Mouse (Mus musculus) forebrain, embryonic 14.5 days (tissue): ENCODE results near the gene Ubxn6. TPM values are rescaled to one million over a fixed set of nuclear protein-coding genes. Genes with fewer than 3 reads are reported as not detected.

Source experiments
- ATAC-seq: fragments of 200-750 bp; cut with Nextera tagmentation; 2 replicates; pipeline ENCODE4 v1.8.0; 2017; ENCODE audit warnings: mild to moderate bottlenecking, moderate library complexity
- DNase-seq: peaks from one replicate; pipeline ENCODE4 v3.0.0-alpha.2; 2015; ENCODE audit warnings: low spot score
- H3K27ac ChIP-seq: fragments of 300-500 bp; sonication (generic); 2 replicates; pipeline ENCODE4 v1.5.1; 2014; ENCODE audit warnings: low read depth, mild to moderate bottlenecking, control low read depth, low read length, moderate library complexity
- H3K27me3 ChIP-seq: fragments of 300-500 bp; sonication (generic); replicated peaks from 2 replicates; pipeline ENCODE4 v1.6.1; 2014; ENCODE audit warnings: low read length, control low read depth, mixed read lengths; ENCODE audit not compliant: control insufficient read depth, insufficient read depth
- H3K36me3 ChIP-seq: fragments of 300-500 bp; sonication (generic); 2 replicates; pipeline ENCODE4 v1.6.1; 2014; ENCODE audit warnings: low read length, control low read depth; ENCODE audit not compliant: control insufficient read depth, insufficient read depth
- H3K4me1 ChIP-seq: fragments of 300-500 bp; sonication (generic); 2 replicates; pipeline ENCODE4 v1.6.1; 2014; ENCODE audit warnings: antibody characterized with exemption, low read length, control low read depth; ENCODE audit not compliant: control insufficient read depth, insufficient read depth
- H3K4me2 ChIP-seq: fragments of 300-500 bp; sonication (generic); 2 replicates; pipeline ENCODE4 v1.6.1; 2014; ENCODE audit warnings: mild to moderate bottlenecking, control low read depth, low read length
- H3K4me3 ChIP-seq: fragments of 300-500 bp; sonication (generic); 2 replicates; pipeline ENCODE4 v1.5.1; 2014; ENCODE audit warnings: low read depth, low read length, control low read depth
- H3K9ac ChIP-seq: fragments of 300-500 bp; sonication (generic); 2 replicates; pipeline ENCODE4 v1.6.1; 2014; ENCODE audit warnings: mild to moderate bottlenecking, low read length, control low read depth, moderate library complexity
- H3K9me3 ChIP-seq: fragments of 300-500 bp; sonication (generic); replicated peaks from 2 replicates; pipeline ENCODE4 v1.6.1; 2016; ENCODE audit warnings: low read length, control low read depth, mixed read lengths; ENCODE audit not compliant: control insufficient read depth
- WGBS: fragments of 180-500 bp; shearing (Covaris S2); extraction: QIAGEN DNeasy Blood & Tissue Kit; methylation state at CpG from one replicate; pipeline ENCODE4 v1.1.7; 2014; 5-methylcytosine and 5-hydroxymethylcytosine counted together
- polyA plus RNA-seq: library from polyadenylated mRNA; unstranded; fragments of >200 nt; fragmentation: Nextera tagmentation; extraction: Ambion mirVana; gene quantifications from 2 replicates; pipeline ENCODE4 v1.2.1, GENCODE M21; 2014

Gene Ubxn6
- polyA plus RNA-seq, 1 experiment from 2014 or later, result 68.8 TPM

DNA sequence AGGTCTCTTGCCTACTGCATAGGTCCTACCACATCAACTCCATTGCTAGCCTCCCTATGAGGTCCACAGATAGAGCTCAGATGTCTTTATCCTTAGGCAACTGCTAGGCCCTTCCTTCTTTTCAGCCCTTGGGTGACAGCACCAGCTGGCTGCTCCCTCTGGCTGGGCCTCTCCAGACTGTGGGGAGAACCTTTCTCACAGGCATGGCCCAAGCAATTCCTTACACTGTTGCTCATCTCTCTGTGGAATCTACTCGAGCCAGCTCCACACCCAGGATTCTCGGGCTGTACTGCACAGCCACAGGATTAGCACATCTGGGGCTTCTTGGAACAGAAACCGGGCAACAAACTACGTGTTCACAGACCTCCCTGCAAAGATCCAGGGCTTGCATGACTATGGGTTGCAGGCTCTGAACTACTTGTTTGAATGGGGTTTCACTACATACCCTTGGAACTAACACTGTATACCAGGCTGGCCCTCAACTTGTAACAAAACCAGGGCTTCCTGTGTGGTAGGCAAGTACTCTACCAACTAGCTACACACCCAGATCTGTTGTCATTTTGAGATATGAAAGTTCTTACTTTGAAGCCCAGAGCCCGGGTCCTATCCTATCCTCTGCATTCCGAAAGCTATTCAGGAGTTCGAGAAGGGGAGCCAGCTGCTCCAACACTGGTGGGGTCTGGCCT is 40.6 kb downstream of the Ubxn6 start:
- H3K4me1 ChIP-seq, result peaks cover 8% of the 10 kb centered on the region; the same call in 1 of the 2 replicates

DNA sequence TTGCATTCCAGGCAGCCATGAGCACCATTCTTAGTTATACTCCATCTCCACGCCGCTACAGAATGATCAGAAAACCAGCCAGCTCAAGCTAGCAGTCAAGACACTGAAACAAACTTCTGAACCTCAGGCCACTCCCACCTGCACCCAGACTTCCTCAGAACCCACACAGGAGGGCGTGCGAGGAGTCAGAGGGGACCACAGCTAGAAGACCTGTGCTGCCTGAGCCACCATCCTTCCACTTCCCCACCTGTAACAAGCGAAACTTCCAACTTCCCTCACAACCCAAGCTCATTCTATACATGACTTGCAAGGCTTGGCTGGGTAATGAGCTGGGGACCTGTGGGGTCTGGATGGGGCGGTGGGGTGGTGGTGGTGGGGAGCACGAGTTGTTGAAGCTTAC is 42.0 kb downstream of the Ubxn6 start:
- no peak for DNase-seq
- peaks cover 8% of the 10 kb centered on the region; the same call in 1 of the 2 replicates for H3K4me1 ChIP-seq
- no peaks in the 10 kb centered on the region for H3K9me3 ChIP-seq
- H3K4me2 ChIP-seq, result no peak overlapping the region
- H3K9ac ChIP-seq, result no peak overlapping the region
- no peak overlapping the region for H3K4me3 ChIP-seq
- ATAC-seq, result no peak
- 72% methylated on average over 7 of the region's 7 CpGs for WGBS
- H3K27me3 ChIP-seq, result no peaks in the 10 kb centered on the region
- H3K27ac ChIP-seq, result no peak overlapping the region
- H3K36me3 ChIP-seq, result peaks cover 42% of the 10 kb centered on the region

More for the DNA sequence above, 40.6 kb downstream of the Ubxn6 start:
- 88% methylated on average over 7 of the region's 7 CpGs for WGBS
- H3K36me3 ChIP-seq, result peaks cover 33% of the 10 kb centered on the region
- no peaks in the 10 kb centered on the region for H3K9me3 ChIP-seq
- no peak overlapping the region for H3K9ac ChIP-seq
- H3K27ac ChIP-seq, result no peak overlapping the region
- H3K4me3 ChIP-seq, result no peak overlapping the region
- no peaks in the 10 kb centered on the region for H3K27me3 ChIP-seq
- no peak overlapping the region for H3K4me2 ChIP-seq
- ATAC-seq, result no peak
- DNase-seq, result no peak

DNA sequence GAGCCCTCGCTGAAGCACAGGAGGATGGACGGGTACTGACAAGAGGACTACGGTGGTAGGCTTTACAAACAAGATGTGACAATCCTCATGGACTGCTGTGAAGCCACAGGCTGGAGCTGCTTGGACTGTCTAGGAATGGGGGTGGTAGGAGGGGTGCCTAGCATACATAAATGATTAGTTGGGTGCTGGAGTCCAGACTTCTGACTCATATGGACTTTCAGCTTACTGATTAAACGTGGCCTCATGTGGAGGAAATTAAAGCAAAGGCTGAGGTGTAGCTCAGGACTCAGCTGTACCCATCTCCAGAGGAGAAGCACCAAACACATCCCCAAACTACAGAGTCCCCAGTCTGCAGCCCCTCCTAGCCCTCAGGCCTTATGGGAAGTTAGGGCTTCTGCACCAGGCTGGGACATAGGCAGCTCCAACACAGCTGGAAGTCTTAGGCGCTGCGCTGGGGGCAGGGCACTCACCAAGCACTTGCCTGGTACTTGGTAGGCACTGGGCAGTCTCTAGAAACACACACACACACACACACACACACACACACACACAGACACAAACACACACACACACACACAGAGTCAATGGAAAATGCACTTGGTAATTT is 42.6 kb downstream of the Ubxn6 start:
- Histone ChIP-seq H3K9ac (no peak overlapping the region), H3K4me1 (peaks cover 8% of the 10 kb centered on the region; the same call in 1 of the 2 replicates), H3K9me3 (no peaks in the 10 kb centered on the region), H3K4me2 (no peak overlapping the region), H3K27ac (no peak overlapping the region), H3K4me3 (no peak overlapping the region), H3K36me3 (peaks cover 42% of the 10 kb centered on the region), H3K27me3 (no peaks in the 10 kb centered on the region)
- DNase-seq (no peak), ATAC-seq (no peak)
- WGBS, result 74% methylated on average over 6 of the region's 6 CpGs

DNA sequence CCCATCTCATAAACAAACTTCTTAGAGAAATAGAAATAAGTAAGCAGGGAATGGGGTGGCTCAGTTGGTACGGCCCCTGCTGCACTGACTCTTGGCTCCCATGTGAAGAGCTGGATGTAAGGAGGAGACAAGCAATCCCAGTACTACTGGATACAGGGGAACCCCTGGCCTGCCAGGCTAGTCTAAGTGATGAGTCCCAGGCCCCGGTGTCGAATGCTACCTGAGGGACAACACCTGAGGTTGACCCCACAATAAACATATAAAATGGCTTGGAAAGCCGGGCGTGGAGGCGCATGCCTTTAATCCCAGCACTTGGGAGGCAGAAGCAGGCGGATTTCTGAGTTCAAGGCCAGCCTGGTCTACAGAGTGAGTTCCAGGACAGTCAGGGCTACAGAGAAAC is 43.4 kb downstream of the Ubxn6 start:
- H3K27ac ChIP-seq, result no peak overlapping the region
- H3K4me1 ChIP-seq, result peaks cover 8% of the 10 kb centered on the region; the same call in 1 of the 2 replicates
- ATAC-seq, result no peak
- H3K9ac ChIP-seq, result no peak overlapping the region
- H3K9me3 ChIP-seq, result no peaks in the 10 kb centered on the region
- H3K4me3 ChIP-seq, result no peak overlapping the region
- no peaks in the 10 kb centered on the region for H3K27me3 ChIP-seq
- DNase-seq, result no peak
- H3K36me3 ChIP-seq, result peaks cover 42% of the 10 kb centered on the region
- no peak overlapping the region for H3K4me2 ChIP-seq
- 95% methylated on average over 7 of the region's 7 CpGs for WGBS

DNA sequence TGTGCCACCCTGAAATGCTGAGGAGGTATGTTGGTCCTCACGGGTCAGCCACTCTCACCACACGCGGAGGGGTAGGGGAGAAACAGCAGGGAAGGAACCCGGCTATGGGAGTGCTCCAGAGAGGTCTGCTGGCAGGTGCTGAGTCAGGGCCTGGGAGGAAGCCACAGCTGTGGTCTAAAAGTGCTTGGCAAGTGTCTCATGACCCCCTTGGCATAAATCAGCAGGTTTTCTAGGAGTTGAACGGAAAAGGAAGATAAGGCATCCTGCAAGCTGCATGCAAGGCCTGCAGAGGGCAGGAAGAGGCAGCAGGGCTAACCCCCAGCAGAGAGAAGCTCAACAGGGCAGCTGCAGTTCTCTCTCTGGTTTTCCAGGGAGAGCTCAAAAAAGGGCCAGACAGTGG is 43.9 kb downstream of the Ubxn6 start:
- H3K9ac ChIP-seq, result no peak overlapping the region
- H3K4me2 ChIP-seq, result no peak overlapping the region
- ATAC-seq (no peak), DNase-seq (no peak)
- peaks cover 42% of the 10 kb centered on the region for H3K36me3 ChIP-seq
- H3K4me1 ChIP-seq, result peaks cover 8% of the 10 kb centered on the region; the same call in 1 of the 2 replicates
- no peaks in the 10 kb centered on the region for H3K9me3 ChIP-seq
- H3K27ac ChIP-seq, result no peak overlapping the region
- no peak overlapping the region for H3K4me3 ChIP-seq
- no peaks in the 10 kb centered on the region for H3K27me3 ChIP-seq
- 77% methylated on average over 5 of the region's 5 CpGs for WGBS

DNA sequence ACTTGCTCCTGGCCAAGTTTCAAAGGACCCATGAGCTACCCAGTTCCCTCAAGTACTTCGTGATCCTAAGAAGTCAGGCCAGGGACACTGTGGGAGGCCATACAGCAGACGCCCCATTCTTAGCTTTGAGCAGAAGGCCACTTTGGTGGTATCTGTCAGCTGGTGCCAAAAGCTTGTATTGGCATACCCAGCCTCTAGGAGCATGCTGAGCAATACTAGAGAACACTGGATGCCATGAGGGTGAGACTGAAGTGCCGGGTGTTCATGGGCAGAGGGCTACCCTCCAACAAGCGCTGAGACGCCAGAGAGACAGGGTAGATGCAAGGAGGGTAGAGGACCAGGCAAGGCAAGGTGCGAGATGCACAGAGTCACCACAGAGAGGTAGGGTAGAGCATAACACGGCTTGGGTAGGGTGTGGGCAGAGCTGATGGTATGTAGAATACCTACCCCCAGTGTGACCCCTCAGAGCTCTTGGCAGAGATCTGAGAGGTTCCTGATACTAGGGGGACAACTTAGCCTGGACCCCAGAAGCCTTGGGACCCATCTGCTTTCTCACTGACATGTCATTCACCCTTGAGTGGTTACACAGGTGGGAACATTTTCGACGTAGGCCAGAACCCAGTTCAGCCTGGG is 44.5 kb downstream of the Ubxn6 start:
- DNase-seq (no peak), ATAC-seq (no peak)
- H3K36me3 ChIP-seq, result peaks cover 42% of the 10 kb centered on the region

DNA sequence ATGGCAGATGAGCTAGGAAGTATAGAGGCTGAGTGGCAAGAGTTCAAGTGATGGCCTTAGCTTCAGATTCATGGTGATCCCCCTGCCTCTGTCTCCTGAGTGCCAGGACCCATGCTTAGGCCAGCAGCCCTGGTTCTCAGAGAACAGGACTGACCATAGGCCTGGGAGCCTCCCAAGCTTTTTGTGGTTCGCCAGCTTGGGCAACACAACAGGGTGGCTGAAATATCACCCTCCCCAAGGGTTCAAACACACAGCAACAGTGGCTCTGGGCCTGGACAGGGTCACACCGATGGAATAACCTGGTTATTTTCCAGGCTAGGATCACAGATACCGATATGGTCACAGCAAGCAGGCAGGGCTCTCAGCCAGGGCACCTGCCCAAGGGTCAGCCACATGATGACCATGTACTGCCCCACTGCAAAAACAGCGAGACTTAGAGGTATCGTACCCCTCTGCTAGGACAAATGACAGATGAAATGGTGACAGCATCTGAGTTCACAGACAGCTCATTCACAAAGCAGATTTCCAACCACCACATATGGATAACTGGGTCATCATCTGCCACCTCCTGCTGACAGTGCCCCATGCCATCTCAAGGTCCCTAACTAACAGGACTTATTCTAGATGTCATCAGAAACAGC is 46.9 kb downstream of the Ubxn6 start:
- ATAC-seq, result no peak
- Histone ChIP-seq H3K27ac (no peak overlapping the region), H3K9ac (no peak overlapping the region)

More for the DNA sequence above, 44.5 kb downstream of the Ubxn6 start:
- Histone ChIP-seq H3K9ac (no peak overlapping the region), H3K27me3 (no peaks in the 10 kb centered on the region), H3K4me3 (no peak overlapping the region), H3K27ac (no peak overlapping the region), H3K4me2 (no peak overlapping the region), H3K4me1 (peaks cover 4% of the 10 kb centered on the region; the same call in 1 of the 2 replicates), H3K9me3 (no peaks in the 10 kb centered on the region)
- 92% methylated on average over 9 of the region's 9 CpGs for WGBS

DNA sequence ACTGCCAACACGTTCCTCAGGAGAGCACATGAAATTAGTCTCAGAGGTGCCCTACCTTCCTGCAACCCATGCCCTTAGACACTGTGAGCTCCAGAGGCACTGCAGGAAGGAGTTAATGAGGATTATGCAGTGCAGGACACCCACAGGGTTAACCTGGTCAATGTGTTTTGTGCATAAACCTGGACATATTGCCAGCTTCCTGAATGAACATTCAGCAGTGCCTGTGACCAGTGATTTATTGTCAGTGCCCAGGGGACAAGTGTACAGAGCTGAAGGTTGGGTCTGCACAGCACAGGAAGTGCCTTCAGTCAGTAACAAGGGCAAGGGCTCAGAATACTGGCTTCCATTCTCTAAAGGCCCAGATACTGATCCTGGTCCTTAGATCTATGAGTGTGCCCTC is 47.9 kb downstream of the Ubxn6 start:
- Histone ChIP-seq H3K27me3 (no peaks in the 10 kb centered on the region), H3K9ac (no peak overlapping the region), H3K27ac (no peak overlapping the region), H3K9me3 (no peaks in the 10 kb centered on the region), H3K4me1 (no peaks in the 10 kb centered on the region), H3K36me3 (peaks cover 25% of the 10 kb centered on the region), H3K4me3 (no peak overlapping the region), H3K4me2 (no peak overlapping the region)
- DNase-seq, result no peak
- WGBS, result 87% methylated on average over 1 of the region's 1 CpGs
- no peak for ATAC-seq

More for the DNA sequence above, 46.9 kb downstream of the Ubxn6 start:
- Histone ChIP-seq H3K27me3 (no peaks in the 10 kb centered on the region), H3K9me3 (no peaks in the 10 kb centered on the region), H3K4me2 (no peak overlapping the region), H3K4me3 (no peak overlapping the region), H3K4me1 (no peaks in the 10 kb centered on the region), H3K36me3 (peaks cover 25% of the 10 kb centered on the region)
- DNase-seq, result no peak
- 92% methylated on average over 5 of the region's 5 CpGs for WGBS
